Mouse (Mus musculus) limb, embryonic 14.5 days (tissue): ENCODE data around the gene C1ql4. TPM values are rescaled to one million over a fixed set of nuclear protein-coding genes. Genes with fewer than 3 reads are reported as not detected.
A peak's percentile ranks its signal among the peaks of the same experiment; 100 is the strongest.

Source experiments
- ATAC-seq: fragments of 200-750 bp; cut with Nextera tagmentation; 2 replicates; pipeline ENCODE4 v1.8.0; 2017; ENCODE audit warnings: low read depth, moderate number of reproducible peaks, moderate TSS enrichment; ENCODE audit not compliant: low FRiP score
- DNase-seq: peaks from one replicate; pipeline ENCODE4 v3.0.0-alpha.2; 2015; ENCODE audit warnings: low spot score
- H3K27ac ChIP-seq: fragments of 300-500 bp; sonication (generic); replicated peaks from 2 replicates; pipeline ENCODE4 v1.5.1; 2014; ENCODE audit warnings: low read depth, mild to moderate bottlenecking, low read length, moderate library complexity, mixed read lengths
- H3K27me3 ChIP-seq: fragments of 300-500 bp; sonication (generic); 2 replicates; pipeline ENCODE4 v1.6.1; 2014; ENCODE audit warnings: low read length, mixed read lengths; ENCODE audit not compliant: control insufficient read depth, insufficient read depth
- H3K36me3 ChIP-seq: fragments of 300-500 bp; sonication (generic); 2 replicates; pipeline ENCODE4 v1.6.1; 2014; ENCODE audit warnings: mild to moderate bottlenecking, low read length, moderate library complexity, mixed read lengths; ENCODE audit not compliant: control insufficient read depth, insufficient read depth
- H3K4me1 ChIP-seq: fragments of 300-500 bp; sonication (generic); 2 replicates; pipeline ENCODE4 v1.6.1; 2014; ENCODE audit warnings: antibody characterized with exemption, low read length, mixed read lengths; ENCODE audit not compliant: control insufficient read depth, insufficient read depth
- H3K4me2 ChIP-seq: fragments of 300-500 bp; sonication (generic); replicated peaks from 2 replicates; pipeline ENCODE4 v1.6.1; 2014; ENCODE audit warnings: low read depth, mild to moderate bottlenecking, low read length, moderate library complexity; ENCODE audit not compliant: severe bottlenecking
- H3K4me3 ChIP-seq: fragments of 300-500 bp; sonication (generic); replicated peaks from 2 replicates; pipeline ENCODE4 v1.5.1; 2014; ENCODE audit warnings: low read length
- H3K9ac ChIP-seq: fragments of 300-500 bp; sonication (generic); 2 replicates; pipeline ENCODE4 v1.6.1; 2014; ENCODE audit warnings: mild to moderate bottlenecking, low read depth, low read length, moderate library complexity; ENCODE audit not compliant: severe bottlenecking
- H3K9me3 ChIP-seq: fragments of 300-500 bp; sonication (generic); 2 replicates; pipeline ENCODE4 v1.6.1; 2016; ENCODE audit warnings: low read length; ENCODE audit not compliant: control insufficient read depth
- POLR2A ChIP-seq: fragments of 200-500 bp; IDR thresholded peaks from 2 replicates; pipeline ENCODE4 v1.8.0; 2012; ENCODE audit warnings: inconsistent platforms, mild to moderate bottlenecking, moderate library complexity, borderline replicate concordance; ENCODE audit not compliant: insufficient read depth, insufficient read length; ENCODE audit errors: extremely low read depth
- WGBS: fragments of 180-500 bp; shearing (Covaris S2); extraction: QIAGEN DNeasy Blood & Tissue Kit; methylation state at CpG from one replicate; pipeline ENCODE4 v1.1.7; 2014; 5-methylcytosine and 5-hydroxymethylcytosine counted together
- polyA plus RNA-seq, 2 experiments: library from polyadenylated mRNA; depleted of rRNA in 1 of 2; stranded (reverse) in 1 of 2; unstranded in 1 of 2; fragments of >200 nt; fragmentation: Nextera tagmentation in 1 of 2; extraction: Ambion mirVana in 1 of 2; gene quantifications; 2 replicates each; pipeline versions ENCODE4 v1.2.1 to v1.2.3; 2012 to 2014

The C1ql4 gene
- polyA plus RNA-seq, 2 experiments, result not detected

DNA sequence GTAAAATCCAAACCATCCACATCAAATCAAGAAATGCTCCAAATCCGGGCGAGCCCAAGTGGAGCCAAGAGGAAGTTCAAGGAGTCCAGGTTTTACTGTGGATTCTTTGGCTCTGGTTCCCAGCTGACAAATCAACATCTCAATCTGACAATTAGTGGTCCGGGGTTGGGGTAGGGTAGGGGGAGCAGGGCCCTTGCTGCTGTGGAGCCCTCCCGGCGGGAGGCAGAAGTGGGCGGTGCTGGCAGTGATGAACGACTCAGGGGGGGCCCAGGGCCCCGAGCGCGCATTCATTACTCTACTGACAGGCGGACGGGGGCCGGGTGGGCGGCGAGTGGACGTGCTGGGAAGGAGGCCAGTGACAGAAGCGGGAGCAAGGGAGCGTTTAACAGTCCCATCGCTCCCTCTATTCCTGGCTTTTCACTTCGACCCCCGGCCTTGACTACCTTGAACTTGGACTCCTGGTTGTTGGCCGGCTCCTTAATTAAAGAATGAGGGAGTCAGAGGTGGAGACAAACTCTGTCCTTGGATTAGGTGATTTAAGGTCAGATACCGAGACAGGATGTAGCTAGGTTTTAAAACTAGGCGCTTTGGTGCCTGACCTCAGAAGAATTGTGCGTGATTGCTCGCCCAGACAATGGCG lies 7.1 kb upstream of the C1ql4 start:
- peak overlapping the region; percentile 10 for H3K4me3 ChIP-seq
- no peak for TF ChIP-seq POLR2A
- H3K9me3 ChIP-seq, result no peaks in the 10 kb centered on the region
- peaks cover 34% of the 10 kb centered on the region for H3K4me1 ChIP-seq
- H3K4me2 ChIP-seq, result peak overlapping the region; percentile 27
- no peak overlapping the region for H3K9ac ChIP-seq
- no peak overlapping the region for H3K27ac ChIP-seq
- ATAC-seq (peak; percentile 21; the same call in 1 of the 2 replicates), DNase-seq (no peak)
- peaks cover 95% of the 10 kb centered on the region for H3K27me3 ChIP-seq
- H3K36me3 ChIP-seq, result no peaks in the 10 kb centered on the region
- WGBS, result 2% methylated on average over 27 of the region's 27 CpGs

DNA sequence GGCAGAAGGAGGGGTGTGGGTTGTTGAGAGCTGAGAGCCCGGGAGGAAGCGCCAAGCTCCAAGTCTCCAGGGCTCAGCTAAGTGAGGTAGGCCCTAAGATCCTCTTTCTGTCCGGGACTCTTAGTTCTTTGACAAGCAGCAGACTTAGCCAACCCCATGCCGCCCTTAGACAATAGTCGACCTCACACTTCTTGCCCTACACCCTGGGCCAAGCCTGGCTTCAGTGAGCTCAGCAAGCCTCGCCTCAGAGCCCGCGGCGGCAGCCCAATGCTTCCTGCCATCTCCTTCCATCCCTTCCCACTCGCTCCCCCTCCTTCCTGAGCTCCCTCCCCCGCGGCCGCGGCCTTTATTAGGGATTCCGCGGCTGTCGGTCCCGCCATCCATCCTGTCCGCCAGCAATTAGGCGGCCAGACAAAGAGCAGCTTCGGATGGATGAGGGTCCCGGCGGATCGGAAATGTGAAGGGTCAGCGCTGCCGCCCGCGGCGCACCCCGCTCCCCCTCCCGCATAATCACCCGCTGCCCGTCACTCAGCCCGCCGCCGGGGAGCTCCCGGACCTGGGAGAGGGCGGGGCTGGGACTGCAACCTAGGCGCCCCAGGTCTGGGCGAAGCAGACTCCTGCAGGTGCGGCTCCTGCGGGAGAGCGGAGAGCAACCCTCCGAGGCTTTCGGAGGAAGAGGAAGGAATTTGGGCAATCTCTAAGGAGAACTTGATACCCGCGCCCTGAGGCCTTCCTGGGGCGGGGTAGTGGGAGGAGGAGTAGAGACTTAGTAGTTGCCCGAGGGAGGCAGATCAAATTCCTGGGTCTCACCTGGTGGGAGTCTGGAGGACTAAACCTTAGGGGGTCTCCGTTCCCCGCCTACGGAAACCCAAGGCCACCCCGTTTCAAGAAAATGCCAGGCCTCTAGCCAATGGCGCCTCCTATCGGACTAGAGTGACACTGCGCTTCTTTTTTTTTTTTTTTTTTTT lies 6.0 kb upstream of the C1ql4 start:
- ATAC-seq (no peak), DNase-seq (no peak)
- Histone ChIP-seq H3K4me1 (peaks cover 33% of the 10 kb centered on the region), H3K27ac (no peak overlapping the region), H3K4me3 (peak overlapping the region; percentile 35), H3K36me3 (no peaks in the 10 kb centered on the region), H3K9ac (0 out of 2 replicates have a peak overlapping the region, but pooled peaks have one; percentile 21), H3K27me3 (peaks cover 96% of the 10 kb centered on the region), H3K9me3 (no peaks in the 10 kb centered on the region), H3K4me2 (peak overlapping the region; percentile 66)
- 1% methylated on average over 56 of the region's 56 CpGs for WGBS
- no peak for TF ChIP-seq POLR2A

DNA sequence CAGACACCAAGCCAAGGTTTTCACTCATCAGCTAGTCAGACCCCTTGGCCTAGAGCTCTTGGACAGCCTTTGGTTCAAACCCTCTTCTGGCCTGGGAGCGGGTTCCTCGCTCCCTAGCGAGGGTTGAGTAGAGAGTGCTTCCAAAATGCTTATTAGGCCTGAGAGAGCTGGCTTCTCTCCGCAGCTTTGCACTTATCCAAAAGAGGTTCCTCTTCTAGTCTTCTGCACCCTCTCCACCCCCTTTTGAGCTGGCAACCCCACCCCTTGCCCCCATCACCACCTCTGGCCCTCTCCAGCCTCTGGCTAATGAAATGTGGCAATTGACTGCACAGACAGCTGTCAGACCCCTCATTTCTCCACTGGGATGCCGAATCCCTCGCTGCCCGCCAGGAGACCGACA lies 5.3 kb upstream of the C1ql4 start, which contains the start of gene Dnajc22:
TSS of gene Dnajc22 (plus strand) at position 301 of the 400 bp plus-strand sequence.
- peak within 1 kb of the TSS; percentile 35 for H3K4me3 ChIP-seq
- no peak for ATAC-seq
- no peaks in the 10 kb centered on the region for H3K9me3 ChIP-seq
- no peak within 1 kb of the TSS for H3K27ac ChIP-seq
- no peak for DNase-seq
- peaks cover 32% of the 10 kb centered on the region for H3K4me1 ChIP-seq
- no peak for TF ChIP-seq POLR2A
- WGBS, result 19% methylated on average over 8 of the region's 8 CpGs
- H3K36me3 ChIP-seq, result no peaks in the 10 kb centered on the region
- H3K27me3 ChIP-seq, result peaks cover 96% of the 10 kb centered on the region
- 0 out of 2 replicates have a peak within 1 kb of the TSS, but pooled peaks have one; percentile 21 for H3K9ac ChIP-seq
- peak within 1 kb of the TSS; percentile 66 for H3K4me2 ChIP-seq

DNA sequence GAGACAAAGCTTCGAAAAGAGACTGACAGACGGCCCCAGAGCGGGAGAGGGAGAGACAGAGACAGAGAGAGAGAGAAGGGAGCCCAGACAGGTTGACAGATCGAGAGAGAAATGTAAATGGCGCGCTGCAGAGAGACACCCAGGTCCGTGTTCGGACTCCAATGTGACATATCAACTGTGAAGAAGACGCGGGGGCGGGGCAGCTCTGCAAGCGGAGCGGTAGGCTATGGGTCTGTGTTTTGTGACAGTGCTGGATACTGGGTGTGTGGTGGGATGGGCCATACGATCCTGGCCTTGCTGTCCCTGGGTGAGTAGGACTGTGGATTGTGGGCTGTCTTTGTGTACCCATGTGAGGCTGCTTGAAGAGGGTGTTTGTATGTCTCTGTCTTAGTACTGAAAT lies 1.5 kb upstream of the C1ql4 start:
- no peak for ATAC-seq

DNA sequence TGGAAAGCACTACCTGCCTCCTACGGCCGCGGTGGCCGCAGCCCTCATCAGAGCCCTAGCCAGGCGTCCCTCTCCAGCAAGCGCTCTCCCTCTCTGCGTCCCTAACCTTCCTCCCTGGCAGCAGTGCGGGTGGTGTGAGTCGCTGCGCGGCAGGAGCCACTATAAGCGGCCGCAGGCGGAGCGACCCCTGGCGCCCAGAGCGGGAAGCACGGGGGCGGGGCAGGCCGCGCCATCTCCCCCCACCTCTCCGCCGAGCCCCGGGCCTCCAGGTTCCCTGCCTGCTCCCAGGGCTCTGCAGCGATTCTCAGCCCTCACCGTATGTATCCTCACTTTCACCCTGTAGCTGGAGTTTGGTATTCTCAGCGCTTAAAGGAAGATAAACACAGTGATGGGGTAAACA lies 675 bp upstream of the C1ql4 start:
- ATAC-seq (peak; percentile 79), DNase-seq (peak; percentile 67)
- Histone ChIP-seq H3K4me2 (peak overlapping the region; percentile 46), H3K36me3 (peaks cover under 1% of the 10 kb centered on the region; the same call in 1 of the 2 replicates), H3K9ac (peak overlapping the region; percentile 21; the same call in 1 of the 2 replicates), H3K9me3 (no peaks in the 10 kb centered on the region), H3K4me1 (peaks cover 3% of the 10 kb centered on the region; the same call in 1 of the 2 replicates), H3K27me3 (peaks cover 94% of the 10 kb centered on the region), H3K4me3 (peak overlapping the region; percentile 29), H3K27ac (no peak overlapping the region)
- no peak for TF ChIP-seq POLR2A
- under 1% methylated on average over 14 of the region's 27 CpGs for WGBS

More for the DNA sequence above, 1.5 kb upstream of the C1ql4 start:
- no peak for TF ChIP-seq POLR2A
- peaks cover 10% of the 10 kb centered on the region; the same call in 1 of the 2 replicates for H3K4me1 ChIP-seq
- no peak overlapping the region for H3K4me2 ChIP-seq
- H3K9me3 ChIP-seq, result no peaks in the 10 kb centered on the region
- no peak overlapping the region for H3K27ac ChIP-seq
- no peak for DNase-seq
- WGBS, result 13% methylated on average over 14 of the region's 14 CpGs
- no peak overlapping the region for H3K4me3 ChIP-seq
- no peaks in the 10 kb centered on the region for H3K36me3 ChIP-seq
- peaks cover 97% of the 10 kb centered on the region for H3K27me3 ChIP-seq
- no peak overlapping the region for H3K9ac ChIP-seq
